Mouse (Mus musculus): Measurements from ENCODE around the gene Whrn. TPM values are rescaled to one million over a fixed set of nuclear protein-coding genes. Genes with fewer than 3 reads are reported as not detected.

The Whrn gene
- total RNA-seq, 2 experiments from 2014 or later, result 24.9 to 26.6 TPM

DNA sequence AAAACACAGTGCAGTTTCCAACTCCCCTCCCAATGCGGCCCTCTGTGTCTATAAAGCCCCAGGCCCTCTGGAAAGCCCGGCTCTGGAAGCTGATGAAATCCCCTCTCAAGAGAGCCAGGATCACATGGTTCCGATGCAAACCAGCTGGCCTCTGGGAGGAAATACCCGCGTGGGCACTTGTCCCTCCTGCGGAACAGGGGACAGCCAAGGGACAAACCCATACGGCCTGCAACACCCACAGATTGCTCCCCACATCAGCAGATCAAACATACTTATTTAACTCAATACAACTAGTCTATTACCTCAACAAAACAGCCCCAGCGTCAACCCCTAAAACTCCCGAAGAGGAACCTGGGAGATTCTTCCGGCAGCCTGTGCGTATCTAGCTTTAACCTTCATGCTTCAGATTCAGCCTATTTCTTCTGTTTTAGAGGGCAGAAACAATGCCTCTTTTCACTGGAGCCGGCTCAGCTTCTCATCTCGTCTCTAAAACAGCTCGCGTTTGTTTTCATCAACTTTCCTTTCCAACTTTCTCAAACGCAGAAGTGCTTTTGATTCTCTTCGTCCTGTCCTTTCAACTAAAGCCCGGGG, 86.4 kb downstream of the Whrn start:
- DNase-seq (ENCODE audit: low spot score in 2 of 2), result no peak

GRCm38 (mm10) chr4:63408649-63409048, 87.1 kb downstream of the Whrn start:
- peak; percentile 61 to 66 for DNase-seq (ENCODE audit: low spot score in 2 of 2)

- peak in 1 of 2 experiments; percentile 48 for DNase-seq (ENCODE audit: low spot score in 2 of 2)
Measured at GRCm38 (mm10) chr4:63408247-63408646, 87.5 kb downstream of the Whrn start.

DNA sequence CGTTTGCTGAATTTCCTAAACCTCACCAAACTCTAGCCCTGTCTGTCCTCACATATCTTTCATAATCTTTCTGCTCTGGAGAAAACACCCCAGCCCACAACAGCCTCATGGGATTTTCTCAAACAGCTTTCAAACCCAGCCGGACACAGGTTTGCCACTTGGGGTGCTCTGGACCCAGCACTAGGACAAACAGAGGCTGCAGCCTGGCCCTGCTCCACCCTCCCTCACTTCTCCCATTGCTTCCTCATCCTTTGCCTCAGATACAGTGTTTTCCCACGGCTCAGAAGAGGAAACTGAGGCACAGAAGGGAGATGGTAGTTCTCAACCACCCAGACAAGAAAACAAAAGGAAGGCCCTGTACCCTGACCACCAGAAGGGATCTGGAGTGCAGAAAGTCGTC, 90.1 kb downstream of the Whrn start:
- DNase-seq (ENCODE audit: low spot score in 2 of 2), result no peak

DNA sequence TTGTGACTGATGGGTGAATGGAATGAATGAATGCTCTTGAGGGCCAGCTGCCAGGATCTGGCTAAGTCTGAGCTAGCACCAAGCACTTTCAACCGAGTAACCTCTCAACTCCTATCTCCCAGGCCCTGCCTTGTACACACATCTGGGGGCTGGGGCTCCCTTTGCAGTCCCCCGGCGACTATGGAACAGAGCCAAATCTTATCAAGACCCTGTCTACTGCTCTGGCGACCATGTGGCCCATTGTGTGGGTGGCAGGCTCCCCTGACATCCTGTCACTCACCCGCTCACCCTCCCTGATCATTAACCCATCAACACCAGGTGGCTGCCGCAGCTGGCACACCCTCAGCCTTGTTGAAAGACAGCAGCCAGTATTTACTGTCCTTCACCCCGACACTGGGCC, 90.7 kb downstream of the Whrn start:
- DNase-seq (ENCODE audit: low spot score in 2 of 2), result no peak

- DNase-seq (ENCODE audit: low spot score in 2 of 2), result no peak
Measured at GRCm38 (mm10) chr4:63404205-63404604, 91.6 kb downstream of the Whrn start.

GRCm38 (mm10) chr4:63403040-63403959, 92.5 kb downstream of the Whrn start, which contains the start of gene Akna:
Gene Akna (minus strand): TSS chr4:63403354.
- DNase-seq (ENCODE audit: low spot score in 2 of 2), result peak; percentile 59 to 69

DNA sequence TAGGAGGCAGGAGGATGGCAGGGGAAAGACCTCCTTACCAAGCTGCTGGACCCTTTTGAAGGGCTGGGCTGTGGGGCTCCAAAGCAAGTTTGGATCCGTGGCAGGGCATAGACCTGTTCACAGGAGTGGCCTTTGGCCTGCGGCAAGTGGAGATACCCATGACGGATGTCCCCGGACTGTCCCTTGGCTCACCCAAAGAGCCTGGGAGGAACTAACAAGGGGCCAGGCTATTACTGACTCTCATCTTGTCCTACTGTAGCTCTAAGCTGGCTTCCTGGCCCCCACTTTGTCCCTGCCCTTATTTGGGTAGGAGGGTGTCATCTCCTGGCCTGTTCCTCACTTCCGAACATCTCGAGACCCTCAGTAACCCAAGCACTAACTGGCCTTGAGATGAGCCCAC, 93.2 kb downstream of the Whrn start:
- DNase-seq (ENCODE audit: low spot score in 2 of 2), result no peak

GRCm38 (mm10) chr4:63402056-63402455, 93.7 kb downstream of the Whrn start:
- no peak for DNase-seq (ENCODE audit: low spot score in 2 of 2)

- no peak for DNase-seq (ENCODE audit: low spot score in 2 of 2)
Measured at GRCm38 (mm10) chr4:63401620-63402019, 94.2 kb downstream of the Whrn start.

GRCm38 (mm10) chr4:63400541-63401306, 95.1 kb downstream of the Whrn start:
- DNase-seq (ENCODE audit: low spot score in 2 of 2), result no peak

DNA sequence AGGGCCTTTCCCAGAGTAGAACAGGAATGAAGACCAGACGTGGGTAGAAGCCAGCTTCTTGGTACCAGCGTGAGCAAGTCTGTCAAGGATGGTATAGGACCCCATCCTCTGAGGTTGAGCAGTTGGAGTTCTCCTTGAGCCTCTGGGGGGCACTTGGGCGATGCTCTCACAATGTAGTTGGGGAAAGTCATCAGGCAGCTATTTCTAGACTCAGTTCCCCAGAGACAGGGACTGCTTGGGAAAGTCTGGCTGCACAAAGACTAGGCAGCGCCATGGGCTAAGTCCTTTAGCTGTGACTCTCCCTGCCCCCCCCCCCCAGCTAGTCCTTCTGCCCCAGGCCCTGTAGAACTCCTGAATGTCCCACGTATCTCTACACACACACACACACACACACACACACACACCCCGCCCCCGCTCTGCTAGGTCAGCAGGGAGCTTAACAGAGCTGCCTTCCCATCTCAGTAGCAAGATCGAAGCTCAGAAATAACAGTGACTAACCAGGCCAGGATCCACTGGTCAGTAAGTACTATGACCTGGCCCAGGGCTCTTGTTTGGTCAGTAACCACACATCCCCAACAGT, 96.0 kb downstream of the Whrn start:
- no peak for DNase-seq (ENCODE audit: low spot score in 2 of 2)

GRCm38 (mm10) chr4:63398854-63399609, 96.8 kb downstream of the Whrn start:
- no peak for DNase-seq (ENCODE audit: low spot score in 2 of 2)

- DNase-seq (ENCODE audit: low spot score in 2 of 2), result no peak
Measured at GRCm38 (mm10) chr4:63397981-63398537, 97.7 kb downstream of the Whrn start.

DNA sequence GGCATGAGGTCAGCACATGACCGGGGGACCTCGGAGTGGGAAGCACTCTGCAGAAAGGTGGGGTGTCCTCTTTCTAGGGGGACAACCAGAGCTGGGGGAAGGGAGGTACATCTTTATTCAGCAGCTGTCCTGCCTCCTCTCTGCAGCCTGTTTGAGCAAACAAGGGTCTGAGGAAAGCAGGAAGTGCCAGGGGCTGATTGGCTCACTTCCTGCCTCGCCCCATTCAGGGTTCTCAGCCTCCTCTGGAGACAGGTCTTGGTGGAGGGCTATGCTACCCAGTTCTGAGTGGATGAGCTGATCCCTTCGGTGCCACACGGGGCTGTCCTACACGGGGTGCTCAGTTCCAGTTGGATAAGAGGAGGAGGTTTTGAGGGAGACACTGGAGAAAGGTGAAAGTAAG, 104.5 kb downstream of the Whrn start:
- DNase-seq (ENCODE audit: low spot score in 2 of 2), result no peak

GRCm38 (mm10) chr4:63389887-63390528, 105.8 kb downstream of the Whrn start:
- DNase-seq (ENCODE audit: low spot score in 2 of 2), result no peak

DNA sequence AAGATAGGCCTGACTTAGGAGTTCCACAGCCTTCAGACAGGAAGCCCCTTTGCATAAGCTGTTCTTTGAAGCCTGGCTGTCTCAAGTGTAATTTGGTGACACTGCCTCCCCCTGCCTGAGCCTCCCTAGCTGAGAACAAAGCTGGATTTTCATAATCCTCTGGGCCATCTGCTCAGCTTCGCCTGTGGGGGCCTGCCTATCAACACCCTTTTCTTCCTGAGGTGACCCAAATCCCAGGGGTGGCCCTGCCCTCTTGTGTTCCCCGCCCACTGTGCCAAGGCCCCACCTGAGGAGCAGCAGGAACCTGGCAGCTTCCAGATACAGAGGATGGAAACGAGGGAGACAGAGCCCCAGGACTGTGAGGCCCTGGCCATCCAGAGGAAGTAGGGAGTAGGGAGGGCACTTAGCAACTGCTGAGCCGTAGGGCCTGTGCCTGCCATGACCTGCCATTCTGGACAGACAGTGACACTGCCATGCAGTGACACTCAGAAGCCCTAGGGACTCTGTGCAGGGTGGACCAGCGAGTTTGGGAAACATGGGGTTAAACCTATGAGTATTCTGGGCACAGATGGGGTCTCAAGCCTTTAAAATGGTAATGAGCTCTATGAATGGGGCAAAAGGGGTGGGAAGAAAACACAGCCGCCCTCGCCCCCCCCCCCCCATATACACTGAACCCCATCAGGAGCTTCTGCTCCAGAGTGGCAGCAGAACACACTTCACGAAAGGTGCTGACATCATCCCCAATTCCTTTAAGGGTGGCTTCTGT, 106.5 kb downstream of the Whrn start:
- no peak for DNase-seq (ENCODE audit: low spot score in 2 of 2)

DNA sequence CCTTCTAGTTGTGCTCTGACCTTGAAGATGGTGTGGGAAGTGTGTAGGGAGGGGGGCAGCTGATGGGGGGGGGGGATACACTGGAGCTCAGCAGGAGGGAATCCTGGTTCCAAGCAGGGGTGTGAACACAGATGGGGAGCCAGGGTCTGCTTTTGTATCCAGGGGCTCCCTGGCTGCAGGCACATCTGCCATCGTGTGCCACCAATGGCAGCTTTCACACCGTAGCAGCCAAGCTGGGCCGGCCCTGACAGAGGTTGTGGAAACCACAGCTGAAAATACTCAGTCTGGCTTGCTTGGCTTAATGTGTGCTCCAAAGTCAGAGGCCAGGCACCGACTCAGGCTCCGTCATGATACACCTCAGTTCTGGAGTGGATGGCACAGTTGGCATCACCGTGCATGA, 107.8 kb downstream of the Whrn start:
- no peak for DNase-seq (ENCODE audit: low spot score in 2 of 2)

GRCm38 (mm10) chr4:63385784-63386183, 110.0 kb downstream of the Whrn start:
- no peak for DNase-seq (ENCODE audit: low spot score in 2 of 2)
